Mouse (Mus musculus): ENCODE measurements around the gene Camk2b. TPM values are rescaled to one million over a fixed set of nuclear protein-coding genes. Genes with fewer than 3 reads are reported as not detected.
"Not testable (repeated sequence)": the region's sequence is repeated elsewhere in the genome, so short reads cannot be mapped to it uniquely, and the experiment has no call there.

Camk2b gene
- polyA plus RNA-seq (2012; rRNA removed), result 13.8 and 17.8 TPM in 2 replicates

GRCm38 (mm10) chr11:6066176-6066575 is at the start of gene Camk2b:
TSS of gene Camk2b (minus strand) at chr11:6066362.
- DNase-seq, result no peak
- 13% methylated on average over 6 of the region's 6 CpGs for WGBS
- Histone ChIP-seq H3K4me1 (ENCODE audit: control insufficient read depth, insufficient read depth, low read length) (no peaks in the 10 kb centered on the region), H3K4me3 (replicated peaks; ENCODE audit: extremely low read depth, low read depth, low read length) (no peak within 1 kb of the TSS)
- TF ChIP-seq POLR2A (IDR thresholded peaks at IDR 0.05; ENCODE audit: borderline replicate concordance, extremely low read depth, low read depth, low read length) (no peak), CTCF (IDR thresholded peaks at IDR 0.05; ENCODE audit: insufficient read depth, low read length) (no peak)

- DNase-seq, result no peak
- no peak for TF ChIP-seq CTCF (IDR thresholded peaks at IDR 0.05; ENCODE audit: insufficient read depth, low read length)
- no peak for TF ChIP-seq POLR2A (IDR thresholded peaks at IDR 0.05; ENCODE audit: borderline replicate concordance, extremely low read depth, low read depth, low read length)
- H3K4me3 ChIP-seq (replicated peaks; ENCODE audit: extremely low read depth, low read depth, low read length), result no peak overlapping the region
- H3K4me1 ChIP-seq (ENCODE audit: control insufficient read depth, insufficient read depth, low read length), result no peaks in the 10 kb centered on the region
- WGBS, result 92% methylated on average over 5 of the region's 5 CpGs
Measured at GRCm38 (mm10) chr11:6111734-6112484, 45.7 kb upstream of the Camk2b start.

DNA sequence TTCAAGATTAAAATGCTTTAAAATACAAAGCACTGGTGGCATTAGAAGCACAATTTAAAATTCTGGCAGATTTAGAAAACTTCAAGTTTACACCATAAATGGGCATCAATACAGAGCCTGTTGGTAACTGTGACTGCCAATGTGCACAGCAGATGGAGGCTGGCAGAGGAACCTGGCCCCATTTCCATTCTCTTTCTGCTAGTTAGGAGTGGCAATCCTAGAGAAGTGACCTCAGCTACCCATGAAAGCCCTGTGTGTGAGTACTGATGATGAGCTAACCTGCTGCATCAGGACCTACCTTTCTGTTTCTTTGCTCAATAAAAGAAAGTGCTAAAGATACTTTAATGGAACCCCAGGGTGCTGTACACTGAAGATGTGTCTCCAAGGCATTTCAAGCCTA is 43.8 kb upstream of the Camk2b start:
- no peak for DNase-seq
- no peaks in the 10 kb centered on the region for H3K4me1 ChIP-seq (ENCODE audit: control insufficient read depth, insufficient read depth, low read length)
- H3K4me3 ChIP-seq (replicated peaks; ENCODE audit: extremely low read depth, low read depth, low read length), result no peak overlapping the region
- TF ChIP-seq POLR2A (IDR thresholded peaks at IDR 0.05; ENCODE audit: borderline replicate concordance, extremely low read depth, low read depth, low read length), result no peak
- no peak for TF ChIP-seq CTCF (IDR thresholded peaks at IDR 0.05; ENCODE audit: insufficient read depth, low read length)

- DNase-seq, result no peak
- no peak overlapping the region for H3K4me3 ChIP-seq (replicated peaks; ENCODE audit: extremely low read depth, low read depth, low read length)
- 94% methylated on average over 5 of the region's 5 CpGs for WGBS
Measured at GRCm38 (mm10) chr11:6108296-6108695, 42.1 kb upstream of the Camk2b start.

DNA sequence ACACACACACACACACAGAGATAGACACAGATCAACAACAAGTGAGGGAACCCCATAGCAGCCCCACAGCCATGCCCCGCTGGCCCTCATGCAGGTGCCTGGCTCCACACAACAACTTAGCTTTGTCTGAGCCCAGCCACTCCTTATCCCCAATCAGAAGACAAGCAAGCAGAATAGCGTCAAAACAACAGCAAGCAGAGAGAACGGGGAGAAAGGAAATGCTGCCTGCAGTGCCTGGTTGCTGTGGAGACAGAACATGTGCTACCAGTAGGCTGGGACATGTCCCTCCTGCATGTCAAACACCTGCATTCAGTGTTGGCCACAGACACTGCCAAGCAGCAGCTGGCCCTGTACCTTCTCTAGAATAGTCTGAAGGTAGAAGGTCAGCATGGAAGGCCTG is 41.6 kb upstream of the Camk2b start:
- Histone ChIP-seq H3K4me1 (ENCODE audit: control insufficient read depth, insufficient read depth, low read length) (no peaks in the 10 kb centered on the region), H3K4me3 (replicated peaks; ENCODE audit: extremely low read depth, low read depth, low read length) (no peak overlapping the region)
- TF ChIP-seq POLR2A (IDR thresholded peaks at IDR 0.05; ENCODE audit: borderline replicate concordance, extremely low read depth, low read depth, low read length), result no peak
- TF ChIP-seq CTCF (IDR thresholded peaks at IDR 0.05; ENCODE audit: insufficient read depth, low read length), result no peak
- 74% methylated on average over 3 of the region's 3 CpGs for WGBS
- no peak for DNase-seq

More at GRCm38 (mm10) chr11:6108296-6108695, 42.1 kb upstream of the Camk2b start:
- no peak for TF ChIP-seq POLR2A (IDR thresholded peaks at IDR 0.05; ENCODE audit: borderline replicate concordance, extremely low read depth, low read depth, low read length)
- TF ChIP-seq CTCF (IDR thresholded peaks at IDR 0.05; ENCODE audit: insufficient read depth, low read length), result no peak
- no peaks in the 10 kb centered on the region for H3K4me1 ChIP-seq (ENCODE audit: control insufficient read depth, insufficient read depth, low read length)

DNA sequence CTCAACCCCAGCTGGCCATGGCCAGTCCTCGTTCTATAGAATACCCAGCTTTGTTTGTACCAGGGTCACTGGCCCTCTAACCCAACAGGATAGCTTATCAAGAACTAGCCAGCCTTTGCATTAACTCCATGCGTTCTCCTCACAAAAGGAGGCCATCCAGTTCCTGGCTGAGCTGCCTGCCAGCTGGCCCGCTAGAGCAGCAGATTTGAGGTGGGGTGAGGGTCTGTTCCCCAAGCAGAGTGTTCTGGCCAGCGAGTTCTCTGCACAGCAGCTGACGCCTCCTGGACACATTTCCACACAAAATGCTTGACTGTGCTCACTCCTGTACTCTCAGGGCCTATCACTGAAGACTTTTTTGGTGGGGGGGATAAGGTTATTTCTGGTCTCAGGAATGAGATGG is 38.6 kb upstream of the Camk2b start:
- WGBS, result 88% methylated on average over 5 of the region's 5 CpGs
- DNase-seq, result no peak
- Histone ChIP-seq H3K4me3 (replicated peaks; ENCODE audit: extremely low read depth, low read depth, low read length) (no peak overlapping the region), H3K4me1 (ENCODE audit: control insufficient read depth, insufficient read depth, low read length) (no peaks in the 10 kb centered on the region)
- TF ChIP-seq CTCF (IDR thresholded peaks at IDR 0.05; ENCODE audit: insufficient read depth, low read length) (no peak), POLR2A (IDR thresholded peaks at IDR 0.05; ENCODE audit: borderline replicate concordance, extremely low read depth, low read depth, low read length) (no peak)

DNA sequence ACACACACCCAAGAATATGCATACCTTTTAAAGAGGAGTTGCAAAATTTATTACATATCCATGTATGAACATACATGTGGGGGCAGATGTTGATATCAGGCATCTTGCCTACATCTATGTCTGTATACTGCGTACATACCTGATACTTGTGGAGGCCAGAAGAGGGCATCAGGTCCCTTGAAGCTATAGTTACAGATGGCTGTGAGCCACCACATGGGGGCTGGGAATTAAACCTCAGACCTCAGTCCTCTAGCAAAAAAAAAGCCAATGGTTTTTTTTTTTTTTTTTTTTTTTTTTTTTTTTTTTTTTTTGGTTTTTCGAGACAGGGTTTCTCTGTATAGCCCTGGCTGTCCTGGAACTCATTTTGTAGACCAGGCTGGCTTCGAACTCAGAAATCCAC is 30.5 kb upstream of the Camk2b start:
- H3K4me3 ChIP-seq (replicated peaks; ENCODE audit: extremely low read depth, low read depth, low read length); DNase-seq; H3K4me1 ChIP-seq (ENCODE audit: control insufficient read depth, insufficient read depth, low read length): not testable (repeated sequence)
- WGBS, result 83% methylated on average over 3 of the region's 3 CpGs

DNA sequence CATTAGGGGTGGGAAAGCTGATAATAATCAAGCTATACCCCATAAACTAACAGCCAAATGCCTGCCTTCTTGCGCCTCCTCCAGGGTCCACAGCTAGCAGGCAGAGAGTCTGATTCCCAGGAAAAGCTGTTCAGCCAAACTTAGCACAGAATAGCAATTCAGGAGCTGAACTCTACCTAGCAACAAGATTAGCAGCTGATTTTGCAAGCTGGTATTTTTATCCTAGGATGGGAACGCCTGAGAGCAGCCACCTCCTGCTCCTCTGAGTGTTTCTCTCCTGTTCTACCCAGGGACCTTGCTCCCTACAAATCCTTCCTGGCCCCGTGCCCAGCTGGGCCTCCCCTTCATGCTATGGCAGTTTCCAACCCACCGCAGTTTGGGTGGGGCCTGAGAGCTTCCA is 20.8 kb upstream of the Camk2b start:
- DNase-seq, result no peak
- 53% methylated on average over 4 of the region's 4 CpGs for WGBS
- H3K4me1 ChIP-seq (ENCODE audit: control insufficient read depth, insufficient read depth, low read length), result no peaks in the 10 kb centered on the region

DNA sequence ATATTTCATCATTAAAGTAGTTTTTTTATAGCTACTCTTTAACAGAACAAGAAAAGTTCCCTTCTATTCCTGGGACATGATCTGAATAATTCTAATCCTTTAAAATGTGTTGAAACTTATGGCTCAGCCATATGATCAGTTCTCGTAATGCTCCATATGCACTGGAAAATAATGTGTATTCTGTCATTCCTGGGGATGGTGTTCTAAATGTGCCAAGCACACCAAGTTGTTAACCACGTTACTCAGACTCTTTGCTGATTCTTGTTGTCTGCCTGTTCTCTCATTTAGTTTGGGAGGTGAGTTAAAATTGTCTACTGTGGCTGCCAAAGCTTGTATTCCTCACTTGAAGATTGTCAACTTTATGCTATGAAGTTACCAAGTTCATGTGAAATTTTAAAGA is 12.6 kb upstream of the Camk2b start:
- TF ChIP-seq POLR2A (IDR thresholded peaks at IDR 0.05; ENCODE audit: borderline replicate concordance, extremely low read depth, low read depth, low read length) (no peak), CTCF (IDR thresholded peaks at IDR 0.05; ENCODE audit: insufficient read depth, low read length) (no peak)
- H3K4me3 ChIP-seq (replicated peaks; ENCODE audit: extremely low read depth, low read depth, low read length), result no peak overlapping the region
- WGBS, result 83% methylated on average over 2 of the region's 2 CpGs
- H3K4me1 ChIP-seq (ENCODE audit: control insufficient read depth, insufficient read depth, low read length), result no peaks in the 10 kb centered on the region
- DNase-seq, result no peak

More for the DNA sequence above, 20.8 kb upstream of the Camk2b start:
- H3K4me3 ChIP-seq (replicated peaks; ENCODE audit: extremely low read depth, low read depth, low read length), result no peak overlapping the region
- TF ChIP-seq POLR2A (IDR thresholded peaks at IDR 0.05; ENCODE audit: borderline replicate concordance, extremely low read depth, low read depth, low read length) (no peak), CTCF (IDR thresholded peaks at IDR 0.05; ENCODE audit: insufficient read depth, low read length) (no peak)

- 66% methylated on average over 8 of the region's 8 CpGs for WGBS
Measured at GRCm38 (mm10) chr11:6075618-6076066, 9.5 kb upstream of the Camk2b start.

More at GRCm38 (mm10) chr11:6075618-6076066, 9.5 kb upstream of the Camk2b start:
- Histone ChIP-seq H3K4me1 (ENCODE audit: control insufficient read depth, insufficient read depth, low read length) (no peaks in the 10 kb centered on the region), H3K4me3 (replicated peaks; ENCODE audit: extremely low read depth, low read depth, low read length) (no peak overlapping the region)
- DNase-seq, result no peak
- TF ChIP-seq CTCF (IDR thresholded peaks at IDR 0.05; ENCODE audit: insufficient read depth, low read length), result no peak
- no peak for TF ChIP-seq POLR2A (IDR thresholded peaks at IDR 0.05; ENCODE audit: borderline replicate concordance, extremely low read depth, low read depth, low read length)

Measured in lung, adult 2 months (tissue).